Mouse (Mus musculus): ENCODE data around the gene Lgi1.

Gene Lgi1

DNA sequence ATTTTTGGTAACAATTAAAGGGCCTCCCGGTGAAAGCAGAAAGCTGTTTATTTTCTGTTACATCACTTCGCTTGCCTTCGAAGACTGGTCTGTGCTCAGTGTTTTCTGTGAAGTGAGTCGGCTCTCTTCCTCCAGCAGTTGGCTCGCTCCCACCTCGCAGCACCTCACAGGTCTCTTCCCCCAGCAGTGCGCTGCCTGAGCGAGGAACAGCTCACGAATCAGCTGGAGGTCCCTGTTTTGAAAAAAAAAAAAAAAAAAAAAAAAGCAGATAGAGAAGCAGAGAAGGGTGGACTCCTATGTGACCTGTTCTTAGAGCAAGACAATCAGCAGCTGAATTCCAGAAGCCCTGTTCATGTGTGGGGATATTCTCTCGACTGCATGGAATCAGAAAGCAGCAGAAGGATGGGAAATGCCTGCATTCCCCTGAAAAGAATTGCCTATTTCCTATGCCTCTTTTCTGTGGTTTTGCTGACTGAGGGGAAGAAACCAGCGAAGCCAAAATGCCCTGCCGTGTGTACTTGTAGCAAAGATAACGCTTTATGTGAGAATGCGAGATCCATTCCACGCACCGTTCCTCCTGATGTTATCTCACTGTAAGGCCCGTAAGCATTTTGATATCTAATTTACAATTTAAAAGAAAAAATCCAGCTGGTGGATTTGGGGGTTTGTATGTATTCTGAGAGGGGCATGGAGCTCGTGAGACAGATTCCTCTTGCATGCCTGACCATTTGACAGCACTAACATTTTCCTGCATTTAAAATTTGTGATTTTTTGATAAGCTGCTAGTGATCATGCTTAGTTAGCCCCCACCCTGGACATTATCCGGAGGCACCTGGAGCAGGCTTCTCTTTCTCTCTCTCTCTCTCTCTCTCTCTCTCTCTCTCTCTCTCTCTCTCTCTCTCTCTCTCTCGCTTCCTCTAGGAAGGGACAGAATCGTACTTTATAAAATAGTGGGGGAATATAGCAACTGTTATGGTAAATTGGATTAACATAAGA is at the start of gene Lgi1:
Gene Lgi1 (plus strand): TSS at position 32 of the 996 bp plus-strand sequence.
- DNase-seq (ENCODE audit: low spot score): peak; percentile 59

DNA sequence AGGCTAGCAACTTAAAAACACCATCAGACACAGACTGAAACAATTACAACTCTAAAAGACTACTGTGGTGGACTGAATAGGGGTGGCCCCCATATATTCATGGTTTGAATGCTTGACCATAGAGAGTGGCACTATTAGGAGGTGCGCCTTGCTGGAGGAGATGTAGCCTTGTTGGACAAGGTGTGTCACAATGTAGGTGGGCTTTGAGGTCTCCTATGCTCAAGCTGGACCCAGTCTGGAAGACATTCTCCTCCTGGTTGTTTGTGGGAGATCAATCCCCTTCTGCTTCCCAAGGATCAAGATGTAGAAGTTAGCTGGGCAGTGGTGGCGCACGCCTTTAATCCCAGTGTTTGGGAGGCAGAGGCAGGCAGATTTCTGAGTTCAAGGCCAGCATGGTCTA is 46.6 kb upstream of the Lgi1 start:
- DNase-seq (ENCODE audit: low spot score): no peak

DNA sequence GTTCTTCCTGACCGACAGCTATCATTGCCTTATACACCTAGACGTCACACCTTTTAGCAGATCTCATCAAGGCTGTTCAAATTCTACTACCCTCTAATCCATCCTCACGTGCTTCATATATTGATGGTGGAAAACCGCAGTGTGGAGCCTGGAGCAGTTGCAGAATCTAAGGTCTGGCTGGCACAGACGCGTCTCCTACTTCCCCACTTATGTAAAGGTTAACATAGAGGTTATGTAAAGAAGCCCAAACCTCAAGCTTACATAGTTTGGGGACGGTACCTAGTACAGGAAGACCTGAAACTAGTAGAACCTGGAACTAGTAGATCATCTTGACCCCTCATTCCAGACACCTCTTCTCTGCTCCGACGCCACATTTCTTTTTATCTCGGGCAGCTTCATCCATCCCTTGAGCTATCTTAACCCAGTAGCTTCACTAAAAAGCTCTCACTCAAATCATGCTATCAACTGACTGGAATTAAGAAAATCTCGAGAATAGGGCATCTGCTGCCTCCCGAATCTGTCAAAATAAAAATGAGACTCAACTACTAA is 40.9 kb upstream of the Lgi1 start:
- no peak for DNase-seq (ENCODE audit: low spot score)

DNA sequence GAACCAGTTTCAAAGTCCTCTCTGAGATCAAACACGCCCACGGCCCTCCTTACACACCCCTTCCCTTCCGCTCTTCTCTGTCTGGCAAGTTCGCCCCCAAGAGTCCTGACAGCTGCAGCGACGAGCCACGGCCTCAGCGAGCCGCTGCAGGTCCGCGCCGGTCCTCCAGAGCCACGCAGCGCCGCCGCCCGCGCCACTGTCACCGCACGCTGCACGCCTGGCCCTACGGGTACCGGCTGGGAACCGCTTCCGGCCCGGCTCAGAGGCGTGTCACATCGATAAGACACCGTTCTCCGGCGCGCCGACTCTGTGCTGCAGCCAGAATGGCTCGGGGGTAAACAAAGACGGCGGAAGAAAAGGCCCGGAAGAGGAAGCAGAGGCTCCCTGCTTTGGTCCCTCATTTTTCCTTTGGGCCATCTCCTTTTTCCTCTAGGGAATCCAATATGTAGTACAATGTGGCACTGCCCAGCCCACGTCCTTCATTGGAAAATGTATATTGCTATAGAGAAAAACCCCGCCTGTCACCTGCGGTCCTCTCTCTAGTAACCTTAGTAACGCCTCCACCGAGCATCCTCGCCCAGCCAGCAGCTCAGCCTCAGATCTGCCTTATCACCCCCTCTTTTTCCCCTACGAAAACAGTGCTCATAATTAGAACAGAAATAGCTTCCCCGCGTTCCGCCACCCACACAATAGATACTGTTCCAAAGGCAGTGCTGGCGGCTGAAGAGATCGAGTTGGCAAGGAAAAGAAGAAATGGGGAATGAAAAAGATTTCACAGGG is 40.2 kb upstream of the Lgi1 start, which contains the start of gene Fra10ac1:
Gene Fra10ac1 (minus strand): TSS at position 252 of the 780 bp plus-strand sequence.
- DNase-seq (ENCODE audit: low spot score): peak; percentile 94

DNA sequence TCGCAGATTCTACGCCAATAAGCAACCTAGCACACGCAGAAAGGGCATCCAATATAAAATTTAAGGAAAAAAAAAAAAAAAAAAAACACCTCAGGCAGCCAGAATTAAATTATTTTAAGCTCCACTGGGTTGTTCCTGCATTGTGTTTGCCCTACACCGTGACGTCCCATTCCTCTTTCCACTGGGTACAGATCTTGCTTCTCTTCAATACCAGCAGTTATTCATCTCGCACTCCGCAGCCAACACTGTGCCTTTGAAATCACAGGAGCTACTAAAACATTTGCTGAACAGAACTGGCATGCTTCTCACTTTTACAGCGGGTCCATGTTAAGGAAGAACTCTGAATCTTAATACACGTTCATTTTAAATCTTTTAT is 39.7 kb upstream of the Lgi1 start:
- DNase-seq (ENCODE audit: low spot score): peak; percentile 62

DNA sequence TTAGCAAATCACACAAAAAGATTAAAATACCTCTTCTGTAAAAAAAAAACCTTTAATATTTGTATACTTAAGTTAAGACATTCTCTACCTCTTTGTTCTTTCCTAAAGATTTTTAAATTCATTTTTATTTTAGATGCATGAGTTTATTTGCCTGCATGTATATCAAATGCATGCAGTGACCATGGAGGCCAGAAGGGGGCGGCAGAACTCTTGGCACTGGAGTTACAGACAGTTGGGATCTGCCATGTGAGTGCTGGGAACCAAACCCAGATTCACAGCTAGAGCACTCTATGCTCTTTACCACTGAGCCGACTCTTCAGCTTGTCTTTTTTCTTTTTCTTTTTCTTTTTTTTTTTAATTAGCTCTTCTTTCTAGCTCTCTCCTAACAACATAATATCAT is 35.6 kb upstream of the Lgi1 start:
- no peak for DNase-seq (ENCODE audit: low spot score)

DNA sequence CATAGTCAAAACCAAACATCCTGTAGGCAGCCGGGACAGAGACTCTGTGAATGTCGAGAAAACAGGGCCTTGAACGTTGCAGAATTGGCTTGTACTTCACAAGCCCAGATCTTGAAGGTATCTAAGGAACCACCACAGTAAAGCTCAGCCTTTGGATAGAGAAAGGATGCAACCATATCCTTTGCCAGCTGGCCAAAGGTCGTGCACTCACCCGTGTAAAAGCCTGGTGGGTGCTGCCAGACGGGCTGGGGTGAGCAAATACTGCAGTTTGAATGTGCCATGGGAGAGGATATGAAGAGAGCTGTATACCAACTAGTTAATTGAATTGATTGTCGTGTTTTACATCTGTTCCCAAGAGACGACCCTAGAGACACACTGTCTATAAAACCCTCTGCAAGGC is 32.2 kb upstream of the Lgi1 start:
- no peak for DNase-seq (ENCODE audit: low spot score)

DNA sequence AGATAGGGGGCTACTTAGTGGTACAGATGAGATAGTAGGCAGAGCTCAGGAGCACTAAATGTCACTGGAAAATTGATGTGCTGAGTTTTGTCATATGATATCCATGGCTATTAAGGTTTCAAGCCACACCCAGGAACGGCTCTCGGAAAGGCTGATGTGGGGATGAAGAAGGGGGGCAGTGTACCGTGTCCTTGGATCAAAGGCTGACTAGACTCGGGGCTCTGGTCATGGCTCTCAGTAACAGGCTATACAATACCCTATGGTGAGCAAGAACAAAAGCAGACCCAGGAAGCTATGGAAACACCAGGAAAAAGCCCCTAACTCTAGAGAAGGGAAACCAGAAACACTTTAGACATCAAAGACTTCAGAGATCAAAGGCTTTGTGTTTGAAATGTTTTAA is 31.8 kb upstream of the Lgi1 start:
- no peak for DNase-seq (ENCODE audit: low spot score)

DNA sequence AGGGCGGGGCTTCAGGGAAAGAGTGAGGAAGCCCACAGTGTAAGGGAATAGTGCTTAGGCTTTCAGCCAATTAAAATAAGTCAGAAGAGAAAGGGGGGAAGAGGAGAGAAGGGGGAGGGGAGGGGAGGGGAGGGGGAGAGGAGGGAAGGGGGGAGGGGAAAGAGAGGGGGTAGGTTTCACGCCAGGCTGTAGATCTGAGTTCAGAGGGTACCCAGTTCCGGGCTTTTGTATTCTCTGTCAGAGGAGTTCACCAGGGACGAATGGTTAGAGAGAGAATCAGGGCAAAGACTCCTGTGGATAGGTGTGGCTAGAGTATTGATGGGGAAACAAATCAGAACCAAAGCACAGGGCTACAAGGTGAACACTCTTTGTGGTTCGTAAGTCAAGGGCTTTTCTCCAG is 27.8 kb upstream of the Lgi1 start:
- DNase-seq (ENCODE audit: low spot score): no peak

DNA sequence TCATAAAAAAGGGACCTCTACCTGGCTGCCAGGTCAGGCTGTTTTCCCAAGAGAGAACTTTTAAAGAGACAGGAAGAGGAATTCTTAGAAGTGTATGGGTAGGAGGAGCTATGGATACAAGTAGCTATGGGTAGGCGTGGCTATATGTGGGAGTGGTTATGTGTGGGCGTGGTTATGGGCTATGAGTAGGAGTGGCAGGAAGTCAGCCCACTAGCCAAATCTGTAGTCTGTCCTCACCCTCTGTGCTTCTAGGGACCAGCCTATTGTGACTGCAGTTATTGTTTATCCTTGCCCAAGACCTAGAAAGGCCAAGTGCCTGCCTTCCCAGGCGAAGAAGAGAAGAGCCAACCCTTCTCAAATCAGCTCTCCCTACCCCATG is 26.5 kb upstream of the Lgi1 start:
- DNase-seq (ENCODE audit: low spot score): no peak

DNA sequence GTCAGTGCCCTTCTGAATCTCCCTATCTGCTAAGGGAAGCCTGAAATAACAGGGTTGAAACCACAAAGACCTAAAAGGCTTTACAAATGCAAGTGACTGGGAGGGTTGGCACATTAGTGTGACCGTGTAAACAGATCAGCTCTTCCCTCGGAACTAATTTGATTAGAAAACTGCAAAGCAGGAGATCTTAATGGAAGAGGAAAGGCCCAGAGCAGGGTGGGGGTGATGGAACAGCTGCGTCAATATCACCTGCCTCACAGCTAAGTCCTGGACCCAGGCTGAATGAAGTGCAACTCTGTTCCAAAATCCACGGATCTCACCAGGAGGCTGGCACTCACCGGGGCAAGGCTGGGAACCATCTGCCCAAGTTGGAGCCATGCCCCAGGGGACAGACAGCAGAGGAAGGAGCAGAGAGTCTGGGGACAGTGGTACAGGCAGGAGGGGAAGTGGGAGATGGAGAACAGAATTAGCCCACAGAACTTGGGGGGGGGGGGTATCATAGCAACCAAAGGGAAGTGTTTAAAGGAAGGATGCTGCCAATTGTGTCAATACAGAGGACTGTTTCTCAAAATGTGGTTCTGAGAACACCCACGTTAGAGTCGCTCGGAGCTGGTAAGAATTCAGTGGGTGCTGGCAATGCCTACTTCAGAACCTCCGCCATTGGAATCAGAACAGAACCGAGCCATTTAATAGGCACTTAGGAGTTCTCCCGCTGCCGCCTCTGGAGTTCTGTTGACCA is 26.0 kb upstream of the Lgi1 start:
- peak; percentile 75 for DNase-seq (ENCODE audit: low spot score)

DNA sequence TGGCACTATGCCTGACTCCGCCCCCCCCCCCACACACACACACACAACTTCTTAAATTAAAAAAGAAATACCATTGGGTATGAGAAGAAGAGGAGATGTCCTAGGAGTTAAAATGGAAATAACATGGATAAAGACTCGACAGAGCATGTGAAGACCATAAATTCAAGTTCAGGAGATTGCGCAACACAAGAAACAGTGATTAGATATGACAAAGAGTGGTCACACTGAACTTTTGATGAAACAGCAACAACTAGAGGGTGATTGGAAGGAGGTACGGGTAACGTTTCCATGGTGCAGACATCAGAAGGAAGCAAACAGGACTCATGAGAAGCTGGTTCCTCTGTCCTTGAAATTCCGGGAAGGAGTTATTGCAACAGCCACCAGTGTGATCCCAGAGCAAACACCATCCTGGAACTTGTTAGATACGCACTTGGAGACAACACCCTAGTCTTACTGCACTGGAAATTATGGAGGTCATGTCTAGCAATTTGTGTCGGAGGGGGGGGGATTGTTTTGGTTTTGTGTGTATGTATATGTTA is 22.0 kb upstream of the Lgi1 start:
- no peak for DNase-seq (ENCODE audit: low spot score)

DNA sequence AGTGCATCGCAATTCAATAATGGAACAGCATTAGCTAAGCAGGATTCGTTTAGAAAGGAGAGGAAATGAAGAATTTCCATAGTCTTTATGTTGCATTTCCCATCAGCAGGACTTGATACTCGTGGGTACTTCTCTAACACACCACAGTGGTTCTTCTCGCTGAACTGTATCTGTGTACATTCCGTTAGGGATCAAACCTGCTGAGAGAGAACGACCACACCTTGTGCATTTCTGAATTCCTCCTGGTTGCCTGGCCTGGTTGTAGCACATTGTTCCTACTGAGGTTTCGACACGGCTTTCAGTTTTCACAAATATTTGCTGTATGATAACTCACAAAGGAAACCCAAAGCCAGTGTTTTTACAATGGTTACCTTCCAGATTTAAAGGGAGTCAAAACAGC is 19.6 kb upstream of the Lgi1 start:
- DNase-seq (ENCODE audit: low spot score): no peak

DNA sequence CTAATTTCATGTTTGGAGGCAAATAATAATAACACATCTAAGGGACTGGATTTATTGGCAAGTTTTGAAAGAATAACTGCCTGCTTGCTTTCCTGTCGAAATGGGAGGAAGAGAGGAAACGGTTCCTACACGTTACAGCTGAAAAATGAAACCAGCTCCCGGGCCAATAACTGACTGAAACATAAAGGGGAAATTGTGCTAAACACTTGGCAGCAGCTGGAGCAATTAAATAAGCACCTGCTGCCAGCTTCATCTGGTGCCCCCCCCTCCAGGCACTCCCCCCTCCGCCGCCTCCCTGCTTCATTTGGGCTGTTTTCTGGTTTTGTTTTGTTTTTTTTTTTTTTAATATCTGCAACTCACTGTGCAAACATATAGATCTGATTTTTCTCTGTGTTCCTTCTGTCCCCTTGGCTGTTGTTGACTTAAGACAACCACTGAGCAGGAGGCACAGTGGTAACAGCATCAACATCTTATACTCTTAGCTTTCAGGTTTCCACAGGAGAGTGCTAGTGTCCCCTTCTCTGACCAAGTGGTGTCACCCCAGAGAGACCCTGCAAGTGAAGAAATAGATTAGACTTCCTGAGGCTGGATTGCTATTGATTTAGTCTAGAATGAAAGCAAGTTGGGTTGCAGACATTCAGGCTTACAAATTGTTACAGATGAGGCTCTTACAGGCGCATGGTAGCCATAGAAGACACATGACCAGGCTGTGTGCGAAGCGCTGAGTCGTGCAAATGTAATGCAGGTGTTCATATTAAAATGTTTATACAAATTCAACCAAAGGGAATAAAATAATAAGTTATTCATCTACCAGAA is 18.8 kb upstream of the Lgi1 start:
- DNase-seq (ENCODE audit: low spot score): no peak

DNA sequence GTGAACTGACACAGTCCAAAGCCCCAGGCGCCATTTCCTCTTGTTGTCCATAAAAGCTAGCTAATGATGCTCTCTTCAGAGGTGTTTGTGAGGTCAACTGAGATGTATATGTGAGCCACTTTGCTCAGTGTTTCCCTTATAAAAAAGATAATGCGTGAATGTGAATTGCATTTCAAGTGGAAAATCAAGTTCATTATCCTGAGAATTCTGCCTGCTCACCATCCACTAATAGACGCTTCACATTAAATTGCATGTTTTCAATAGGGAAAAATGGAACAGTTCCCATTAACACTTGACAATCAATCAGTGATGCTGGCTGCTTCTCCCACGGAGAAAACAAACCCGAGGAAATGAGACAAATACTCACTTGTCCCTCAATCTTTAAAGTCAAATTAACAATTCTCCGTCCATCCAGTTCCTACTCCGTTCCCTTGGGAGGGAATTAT is 18.1 kb upstream of the Lgi1 start:
- no peak for DNase-seq (ENCODE audit: low spot score)

DNA sequence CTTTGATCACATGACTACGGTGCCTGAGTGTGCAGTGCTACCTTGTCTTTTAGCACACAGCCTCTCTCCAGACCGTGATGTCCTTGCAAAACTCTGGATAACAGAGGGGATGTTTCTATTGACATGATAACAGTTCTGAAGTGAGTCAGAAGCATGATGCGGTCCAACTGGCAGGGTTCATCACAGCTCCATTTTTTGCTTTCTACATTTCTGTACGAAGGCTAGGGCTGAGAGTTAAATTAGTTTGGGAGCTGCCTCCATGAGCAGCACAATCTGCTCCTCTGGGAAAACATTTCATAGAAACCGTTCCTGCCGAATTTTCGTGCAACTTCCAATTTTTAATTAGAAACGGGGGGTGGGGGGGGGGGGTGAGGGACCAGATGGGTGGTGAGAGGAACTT is 14.7 kb upstream of the Lgi1 start:
- peak; percentile 57 for DNase-seq (ENCODE audit: low spot score)

DNA sequence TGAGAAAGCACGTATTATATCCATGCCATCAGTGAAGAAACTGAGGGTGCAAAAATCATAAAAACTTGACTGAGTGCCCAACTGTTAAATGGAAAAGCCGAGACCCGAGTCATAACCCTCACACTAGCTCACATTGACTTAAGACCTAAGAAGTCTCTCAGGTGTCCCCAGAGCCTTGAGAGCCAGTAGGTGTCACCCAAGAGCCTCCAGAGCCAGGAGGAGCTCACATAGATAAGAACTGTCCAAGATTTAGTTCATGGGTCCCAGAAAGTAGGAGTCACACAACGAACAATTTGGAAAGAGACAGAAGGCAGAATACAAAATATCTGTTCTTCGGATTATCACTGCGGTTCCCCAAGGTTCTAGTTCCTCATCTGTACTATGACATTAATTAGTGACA is 10.5 kb upstream of the Lgi1 start:
- DNase-seq (ENCODE audit: low spot score): no peak

DNA sequence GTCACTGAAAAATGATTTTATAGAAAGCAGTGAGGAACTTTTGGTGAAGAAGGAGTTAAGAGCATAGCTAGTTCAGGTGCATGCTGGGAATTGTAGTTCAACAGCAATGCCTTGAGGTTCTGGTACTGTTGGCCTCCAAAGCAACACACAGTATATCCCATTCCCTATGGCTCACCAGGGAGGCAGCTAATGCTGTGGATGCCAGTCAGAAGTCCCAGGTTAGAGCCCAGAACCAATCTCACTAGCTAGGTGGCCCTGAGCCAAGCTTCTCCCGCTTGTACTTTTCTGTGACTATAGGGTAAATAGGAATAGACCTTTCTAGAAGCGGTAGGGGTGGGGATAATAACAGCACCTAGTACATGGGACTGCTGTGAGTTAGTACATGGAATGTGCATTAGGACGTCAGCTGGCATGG is 5.7 kb upstream of the Lgi1 start:
- peak; percentile 50 for DNase-seq (ENCODE audit: low spot score)

DNA sequence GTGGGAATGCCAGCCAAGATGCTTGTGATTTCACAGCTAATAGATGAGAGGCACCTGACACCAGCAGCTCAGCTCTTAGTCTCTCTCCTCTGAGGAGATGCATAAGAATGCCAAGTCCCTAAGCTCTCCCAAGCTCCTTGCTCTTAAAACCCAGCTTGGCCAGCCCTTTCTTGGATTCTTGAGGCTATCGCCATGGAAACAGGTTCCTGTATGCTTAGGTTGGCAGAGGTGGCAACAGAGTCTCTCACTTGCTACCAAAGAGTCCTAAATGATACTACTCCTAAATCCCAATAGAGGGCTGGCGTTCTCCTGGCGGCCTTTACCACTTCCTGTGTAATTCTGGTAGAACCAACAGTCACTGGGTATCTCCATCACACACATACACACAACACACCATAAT is 4.9 kb upstream of the Lgi1 start:
- DNase-seq (ENCODE audit: low spot score): no peak

DNA sequence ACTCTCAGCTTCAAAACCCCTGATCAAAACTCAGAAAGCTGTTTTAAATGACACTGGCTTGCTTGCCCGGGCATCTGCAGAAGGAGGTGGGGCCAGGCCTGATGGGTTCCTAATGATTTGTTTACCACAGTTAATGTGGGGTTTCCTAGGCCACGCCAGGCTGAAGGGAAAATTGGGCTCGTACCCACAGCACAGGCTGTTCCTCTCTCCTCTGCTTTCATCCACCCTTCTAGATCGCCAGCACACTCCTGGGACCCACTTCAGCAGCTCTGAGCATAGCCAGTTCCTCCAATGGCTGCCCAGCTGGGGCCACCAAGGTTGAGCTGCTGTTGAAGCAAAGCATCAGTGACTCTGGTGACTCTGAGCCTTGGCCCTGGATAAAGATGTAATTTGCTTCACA is 4.0 kb upstream of the Lgi1 start:
- DNase-seq (ENCODE audit: low spot score): peak; percentile 54

DNA sequence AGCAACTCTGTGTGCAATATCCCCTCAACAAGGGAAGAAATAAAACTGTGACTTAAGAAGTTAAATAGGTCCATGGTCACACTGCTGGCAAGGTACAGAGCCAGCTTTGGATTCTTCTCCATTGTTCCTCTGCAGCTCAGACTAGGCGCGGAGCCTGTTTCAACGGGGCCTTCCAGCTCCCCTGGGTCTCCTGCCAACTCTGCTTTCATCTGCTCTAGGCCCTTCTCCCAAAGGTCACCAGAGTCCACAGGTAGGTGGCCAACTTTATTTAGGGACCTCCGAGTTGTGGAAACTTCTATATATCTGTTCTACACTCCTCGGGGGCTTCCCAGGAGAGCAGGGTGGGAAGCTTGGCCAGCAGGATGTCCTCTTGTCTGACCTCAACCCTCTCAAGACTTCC is 3.0 kb upstream of the Lgi1 start:
- no peak for DNase-seq (ENCODE audit: low spot score)
